Mouse (Mus musculus): ENCODE results near the gene Casp2.

The Casp2 gene

DNA sequence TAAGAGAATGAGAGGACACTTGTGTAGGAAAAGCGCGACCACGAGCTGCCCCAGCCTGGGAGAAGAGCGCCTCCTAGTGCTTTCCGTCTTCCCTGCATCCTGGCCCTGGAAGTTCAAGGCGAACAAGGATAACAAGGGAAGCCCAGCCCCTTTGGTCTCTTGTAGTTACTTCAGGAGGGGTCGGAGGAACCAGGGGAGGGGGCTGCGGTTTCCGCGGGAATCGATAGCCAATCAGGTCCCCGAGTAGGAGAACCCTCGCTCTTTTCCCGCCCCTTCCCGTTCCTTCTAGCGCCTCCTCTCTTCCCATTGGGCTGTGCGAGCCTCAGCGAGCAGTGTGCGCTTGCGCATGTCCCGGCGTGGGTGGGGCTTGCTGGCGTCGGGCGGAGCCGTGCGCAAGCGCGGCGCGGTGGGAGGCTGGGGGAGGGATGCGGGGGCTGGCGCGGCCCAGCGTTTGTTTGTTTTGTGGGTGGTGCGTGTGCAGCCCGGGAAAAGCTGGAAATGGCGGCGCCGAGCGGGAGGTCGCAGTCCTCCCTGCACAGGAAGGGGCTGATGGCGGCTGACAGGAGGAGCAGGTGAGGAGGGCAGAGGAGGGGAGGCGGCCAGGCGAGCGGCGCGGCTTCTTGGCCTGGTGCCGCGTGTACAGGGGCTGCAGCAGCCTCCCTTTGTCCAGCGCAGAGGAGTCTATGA, at the start of gene Casp2:
Gene Casp2 (plus strand): TSS at position 360 of the 687 bp plus-strand sequence.
- DNase-seq (ENCODE audit: low read depth, low spot score), result peak; percentile 97

DNA sequence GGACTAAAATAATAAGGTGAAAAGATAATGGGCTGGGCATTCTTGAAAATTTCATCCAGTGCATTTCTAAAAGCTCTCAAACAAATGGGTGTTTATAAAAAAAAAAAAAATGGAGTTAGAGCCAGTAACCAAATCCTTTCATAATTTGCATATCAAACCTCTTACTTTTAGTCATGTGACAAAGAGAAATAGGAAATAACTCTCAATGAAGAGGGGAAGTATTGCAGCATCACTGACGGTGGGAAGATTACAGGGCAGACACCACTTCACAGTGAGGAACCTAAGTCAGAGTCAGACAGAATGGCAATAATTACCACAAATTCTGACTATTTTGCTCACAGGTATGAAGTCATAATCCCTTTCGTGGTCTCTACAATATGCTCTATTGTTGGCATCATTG, 49.8 kb upstream of the Casp2 start, which contains the start of gene Tas2r144:
Gene Tas2r144 (plus strand): TSS at position 301 of the 400 bp plus-strand sequence.
- DNase-seq (ENCODE audit: low read depth, low spot score), result no peak

DNA sequence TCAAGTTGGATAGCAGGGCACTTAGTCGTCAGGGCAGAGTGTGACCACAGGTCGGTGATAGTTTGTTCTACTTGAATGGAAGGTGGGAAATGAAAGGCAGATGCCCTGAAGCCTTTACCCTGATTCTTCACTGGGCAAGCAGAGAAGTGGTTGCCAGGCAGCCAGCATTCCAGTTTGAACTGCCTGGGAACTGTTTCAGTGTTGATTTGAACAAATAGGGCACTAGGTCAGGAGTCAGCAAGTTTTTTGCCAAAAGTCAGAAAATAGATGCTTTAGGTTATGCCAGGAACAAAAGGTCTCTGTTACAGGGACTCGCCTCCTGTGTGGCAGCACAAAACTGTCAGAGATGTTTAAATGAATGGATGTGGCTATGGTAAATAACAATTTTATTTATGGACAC, 42.5 kb upstream of the Casp2 start:
- no peak for DNase-seq (ENCODE audit: low read depth, low spot score)

DNA sequence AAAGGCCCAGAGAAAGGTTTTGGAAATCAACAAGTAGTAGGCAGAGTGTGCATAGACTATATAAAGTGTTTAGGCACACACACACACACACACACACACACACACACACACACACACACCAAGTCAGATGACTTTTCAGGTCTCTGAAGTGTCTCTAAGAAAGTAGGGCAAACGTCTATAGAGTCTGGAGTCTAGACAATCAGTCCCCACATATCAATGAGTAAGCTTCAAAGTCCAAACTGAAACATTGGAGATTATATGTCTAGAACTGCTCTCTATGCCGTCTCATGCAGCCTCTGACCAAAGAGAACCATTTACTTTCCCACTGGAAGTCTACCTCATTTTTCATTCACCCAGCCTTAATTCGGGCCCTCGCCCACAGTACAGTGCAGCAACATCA, 39.7 kb upstream of the Casp2 start:
- no peak for DNase-seq (ENCODE audit: low read depth, low spot score)

DNA sequence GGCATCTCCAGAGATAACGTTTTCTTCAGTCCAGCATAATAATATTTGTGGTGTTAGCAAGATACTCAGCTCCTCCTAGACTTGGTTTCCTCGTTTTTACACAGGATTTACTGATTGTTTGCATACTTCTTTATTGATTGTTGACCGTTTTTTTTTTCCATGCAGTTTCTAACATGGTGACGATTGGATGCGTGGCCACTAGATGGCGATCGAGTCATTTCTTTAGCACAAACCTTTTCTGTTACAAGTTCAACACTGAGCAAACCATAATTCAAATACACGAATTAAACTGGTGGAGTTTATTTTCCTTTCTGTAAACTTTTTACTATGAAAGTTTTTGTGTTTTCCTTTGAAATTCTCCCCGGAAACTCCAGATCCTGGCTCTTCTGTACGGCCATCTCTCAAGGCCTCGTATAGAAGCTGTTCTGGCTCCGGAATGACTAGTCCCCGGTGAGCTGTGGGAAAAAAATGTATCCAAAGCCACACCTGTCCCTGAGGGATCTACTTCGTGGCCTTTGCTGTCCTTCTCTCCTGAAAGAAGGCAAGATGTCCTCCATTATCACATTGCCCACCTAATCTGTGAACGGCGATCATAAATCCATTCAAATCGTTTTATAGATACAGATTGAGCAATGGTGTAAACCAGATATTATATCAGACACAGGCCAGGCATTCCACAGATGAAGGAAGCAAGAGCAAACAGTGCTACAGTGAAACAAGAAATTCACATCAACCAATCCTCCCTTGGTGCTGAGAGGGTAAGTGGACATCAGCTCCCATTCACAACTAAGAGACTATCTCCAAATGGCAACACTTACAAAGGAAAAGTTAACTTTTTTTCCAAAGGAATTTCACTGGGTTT, 37.3 kb upstream of the Casp2 start:
- DNase-seq (ENCODE audit: low read depth, low spot score), result peak; percentile 75

DNA sequence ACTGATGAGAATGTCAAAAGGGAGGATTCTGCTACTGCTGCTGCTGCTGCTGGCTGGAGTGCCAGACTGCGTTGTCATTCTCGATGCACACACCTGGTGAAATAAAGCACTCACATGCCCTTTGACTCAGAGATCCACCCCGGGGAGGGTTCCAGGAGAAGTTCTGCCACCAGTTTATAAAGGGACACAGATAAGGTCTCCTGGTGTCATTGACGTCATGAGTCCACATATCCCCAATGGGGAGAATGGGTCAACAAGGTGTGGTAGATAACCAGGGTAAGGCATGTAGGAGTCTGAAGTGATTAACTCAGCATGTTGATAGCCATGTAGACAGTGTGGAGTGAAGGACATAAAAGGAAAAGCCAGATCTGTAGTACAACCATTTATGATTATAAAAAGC, 35.2 kb upstream of the Casp2 start:
- DNase-seq (ENCODE audit: low read depth, low spot score), result no peak

DNA sequence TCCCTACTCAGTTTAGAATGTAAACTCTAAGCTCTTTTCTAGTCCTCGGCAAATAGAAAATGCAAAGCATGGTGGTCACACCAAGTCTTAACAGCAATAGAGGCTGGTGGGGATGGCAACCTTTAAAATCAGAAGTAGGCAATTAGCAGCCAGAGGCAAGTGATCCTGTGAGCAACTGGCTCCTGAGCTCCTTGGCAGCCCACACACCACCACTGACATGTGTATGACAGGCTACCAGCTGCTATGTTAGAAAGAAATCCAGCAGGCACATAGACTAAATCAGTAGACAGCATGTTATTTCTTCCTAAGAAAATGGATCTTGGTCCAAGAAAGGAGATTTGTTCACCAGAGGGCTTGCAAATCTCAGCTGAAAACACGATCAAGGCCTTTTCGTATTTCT, 33.6 kb upstream of the Casp2 start:
- DNase-seq (ENCODE audit: low read depth, low spot score), result no peak

DNA sequence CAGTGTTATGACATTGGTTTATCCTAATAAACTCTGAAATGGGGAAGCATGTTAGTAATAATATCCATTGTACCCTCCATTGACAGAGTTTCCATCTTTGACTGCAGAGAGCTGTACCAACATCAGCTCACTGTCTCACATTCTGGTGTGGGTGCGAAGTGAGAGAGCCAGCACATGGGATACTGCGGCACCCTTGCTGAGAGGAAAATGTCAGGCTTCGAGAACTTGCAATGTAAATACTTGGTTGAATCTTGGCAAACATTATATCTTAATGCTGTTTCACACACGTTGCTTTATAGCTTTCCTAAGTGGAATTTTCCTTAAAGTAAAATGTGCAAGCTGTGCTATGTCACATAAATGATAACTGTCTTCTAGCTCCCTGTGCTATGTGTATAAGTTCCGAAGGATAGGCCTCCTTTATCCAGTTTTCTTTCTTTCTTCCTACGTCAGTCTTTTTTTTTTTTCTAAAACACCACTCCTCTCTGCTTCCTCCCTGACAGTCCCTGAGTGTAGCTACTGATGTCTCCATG, 27.4 kb upstream of the Casp2 start:
- no peak for DNase-seq (ENCODE audit: low read depth, low spot score)

DNA sequence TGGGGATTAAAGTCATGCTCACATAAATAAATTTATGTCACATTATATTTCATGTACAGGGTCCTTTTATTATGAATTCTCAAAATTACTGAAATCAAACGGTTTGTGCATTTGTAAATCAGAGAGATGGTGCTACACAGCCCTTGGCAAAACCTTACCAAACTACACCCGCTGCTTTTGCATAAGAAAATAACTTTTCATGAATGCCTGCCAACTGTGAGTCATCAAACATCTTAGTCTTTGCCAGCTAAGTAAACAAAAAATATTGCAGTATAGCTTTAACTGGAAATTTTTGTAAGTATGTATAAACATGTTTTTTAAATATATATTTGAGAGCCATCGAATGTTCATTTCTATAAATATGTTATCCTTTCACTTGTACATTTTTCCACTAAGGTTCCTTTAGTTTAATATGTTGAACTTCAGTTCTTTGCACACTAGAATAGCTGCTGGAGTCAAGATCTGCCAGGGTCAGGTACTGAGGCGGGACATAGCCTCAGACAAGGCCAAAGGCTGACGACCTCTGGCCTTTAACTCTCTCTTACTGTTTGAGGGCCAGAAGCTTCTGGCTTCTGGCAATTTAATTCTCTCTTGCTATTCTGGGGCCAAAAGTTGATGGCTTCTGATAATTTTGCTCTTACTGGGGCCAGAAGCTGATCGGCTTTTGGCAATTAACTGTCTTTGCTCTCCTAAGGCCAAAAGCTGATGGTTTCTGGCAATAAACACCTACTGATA, 23.3 kb upstream of the Casp2 start:
- no peak for DNase-seq (ENCODE audit: low read depth, low spot score)

DNA sequence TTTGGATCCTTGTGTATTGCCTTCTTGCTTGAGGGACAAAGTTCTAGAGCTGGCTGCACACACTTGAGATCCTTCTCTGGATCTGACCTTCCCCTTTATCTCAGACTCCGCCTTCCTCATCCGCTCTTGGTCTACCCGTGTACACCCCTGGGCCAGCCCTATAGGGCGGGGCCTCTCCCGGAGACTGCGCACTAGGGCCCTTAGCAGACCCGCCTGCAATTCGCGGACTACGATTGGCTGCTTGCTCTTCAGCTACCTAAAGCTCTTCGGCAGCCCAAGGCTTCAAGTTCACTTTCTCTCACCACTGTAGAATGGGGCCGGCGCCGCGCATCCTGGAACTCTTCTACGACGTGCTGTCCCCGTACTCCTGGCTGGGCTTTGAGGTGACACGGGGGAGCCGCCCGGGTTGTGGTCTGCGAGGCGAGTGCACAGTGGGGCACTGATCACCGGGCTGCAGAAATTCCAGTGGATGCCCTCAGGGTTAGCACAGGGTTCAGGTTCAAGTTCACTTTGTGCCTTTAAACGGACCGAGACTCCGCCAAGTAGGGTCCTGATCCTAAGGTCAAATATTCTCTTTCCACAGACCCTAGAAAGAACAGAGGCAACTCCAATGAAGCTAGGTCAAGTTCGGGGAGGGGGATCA, 19.0 kb upstream of the Casp2 start, which contains the start of gene Gstk1:
Gene Gstk1 (plus strand): TSS at position 225 of the 643 bp plus-strand sequence.
- DNase-seq (ENCODE audit: low read depth, low spot score), result peak; percentile 91

DNA sequence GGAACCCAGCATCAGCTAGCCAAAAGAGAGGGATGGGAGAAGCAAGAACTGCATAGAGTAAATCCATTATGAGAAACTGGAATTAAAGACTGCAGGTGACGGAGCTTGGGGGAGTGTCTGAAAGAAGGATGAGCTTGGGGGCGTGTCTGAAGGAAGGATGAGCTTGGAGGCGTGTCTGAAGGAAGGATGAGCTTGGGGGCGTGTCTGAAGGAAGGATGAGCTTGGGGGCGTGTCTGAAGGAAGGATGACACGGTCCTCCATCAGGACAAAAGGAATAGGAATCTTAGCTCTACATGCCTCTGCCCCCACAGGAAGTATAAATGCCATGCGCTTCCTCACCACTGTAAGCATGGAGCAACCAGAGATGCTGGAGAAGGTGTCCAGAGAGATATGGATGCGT, 17.6 kb upstream of the Casp2 start:
- DNase-seq (ENCODE audit: low read depth, low spot score), result no peak

DNA sequence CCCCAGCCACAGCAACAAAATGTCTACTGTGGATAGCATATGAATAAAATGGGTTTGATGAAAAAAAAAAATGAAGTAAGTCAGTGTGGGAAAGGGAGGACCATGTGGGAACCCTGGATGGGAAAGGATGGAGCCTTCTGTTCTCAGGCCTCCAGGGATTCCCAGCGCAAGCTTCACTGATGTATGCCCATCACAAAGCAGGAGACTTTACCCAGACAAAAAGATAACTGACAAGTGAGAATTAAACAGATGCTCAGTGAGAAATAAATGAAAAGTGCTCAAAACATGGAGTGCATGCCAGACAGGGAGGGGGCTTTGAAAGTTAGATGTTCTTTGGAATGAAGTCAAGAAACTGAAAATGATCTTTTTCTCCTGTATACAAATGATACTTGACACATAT, 16.8 kb upstream of the Casp2 start:
- DNase-seq (ENCODE audit: low read depth, low spot score), result no peak

DNA sequence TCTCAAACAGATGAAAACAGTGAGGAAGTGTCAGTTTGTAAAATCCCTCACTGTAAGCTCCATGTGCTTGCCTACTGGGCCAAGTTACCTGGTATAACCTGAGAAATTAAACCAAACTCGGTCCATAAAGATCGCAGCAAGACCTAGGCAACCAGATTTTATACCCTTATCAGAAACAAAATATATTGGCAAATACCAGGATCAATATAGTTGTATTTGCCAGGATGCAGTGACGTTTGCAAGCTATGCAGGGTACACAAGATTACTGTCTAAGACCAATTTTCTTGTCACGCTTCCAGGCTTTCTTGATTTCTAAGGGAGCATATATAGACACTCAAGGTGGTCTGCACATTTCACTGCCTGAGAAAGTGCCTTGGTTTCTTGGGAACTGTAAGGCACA, 13.0 kb upstream of the Casp2 start:
- DNase-seq (ENCODE audit: low read depth, low spot score), result no peak

DNA sequence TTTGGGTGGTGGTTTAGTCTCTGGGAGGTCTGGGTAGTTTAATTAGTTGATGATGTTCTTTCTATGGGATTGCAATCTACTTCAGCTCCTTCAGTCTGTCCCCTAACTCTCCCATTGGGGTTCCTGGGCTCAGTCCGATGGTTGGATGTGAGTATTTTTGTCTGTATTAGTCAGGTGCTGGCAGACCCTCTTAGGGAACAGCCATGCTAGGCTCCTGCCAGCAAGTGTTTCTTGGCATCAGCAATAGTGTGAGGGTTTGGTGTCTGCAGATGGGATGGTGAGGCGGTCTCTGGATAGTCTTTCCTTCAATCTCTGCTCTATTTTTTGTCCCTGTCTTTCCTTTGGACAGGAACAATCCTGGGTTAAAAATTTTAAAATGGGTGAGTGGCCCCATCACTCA, 11.7 kb upstream of the Casp2 start:
- no peak for DNase-seq (ENCODE audit: low read depth, low spot score)

DNA sequence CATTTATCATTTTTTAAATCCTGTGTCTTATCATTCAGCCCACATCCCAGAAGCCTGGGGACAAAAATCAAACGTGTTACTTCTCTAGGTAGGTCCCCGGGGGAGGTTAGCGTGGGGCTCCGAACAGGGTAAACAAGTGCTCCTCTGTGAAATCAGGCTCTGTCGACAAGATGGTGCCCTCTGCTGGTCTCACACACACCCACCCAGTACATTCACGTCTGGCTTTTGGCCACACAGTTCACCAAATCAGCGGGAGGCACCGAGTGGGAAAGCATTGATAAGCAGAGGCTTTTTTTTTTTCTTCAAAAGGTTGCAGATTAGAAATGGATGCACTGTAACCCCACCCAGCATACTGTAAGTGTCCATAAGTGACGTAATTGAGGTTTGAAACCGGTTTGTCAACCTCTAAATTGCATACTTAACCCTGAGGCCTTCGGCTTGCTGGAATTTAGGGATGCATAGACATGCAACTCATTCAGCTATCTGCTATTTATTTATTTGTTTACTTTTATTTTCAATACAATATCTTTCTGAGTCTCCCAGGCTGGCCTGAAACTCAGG, 7.4 kb upstream of the Casp2 start:
- DNase-seq (ENCODE audit: low read depth, low spot score), result peak; percentile 66

DNA sequence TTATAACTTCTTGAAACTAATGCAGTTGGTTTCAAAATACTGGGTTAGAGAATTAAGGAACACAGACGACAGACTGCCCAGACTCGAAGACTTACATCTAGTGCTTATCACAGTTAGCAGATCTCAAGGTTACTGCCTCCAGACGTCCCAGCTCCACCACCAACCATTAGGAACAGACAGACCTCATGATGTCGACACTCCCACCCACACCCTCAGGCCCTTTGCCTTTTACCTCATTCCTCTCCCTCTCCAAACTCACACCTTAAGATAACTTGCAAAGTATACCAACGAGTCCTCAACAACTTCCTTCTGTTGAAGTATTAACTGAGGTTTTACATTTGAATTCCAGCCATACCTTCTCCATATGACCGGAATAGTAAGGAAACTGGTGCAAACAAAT, 4.4 kb upstream of the Casp2 start:
- DNase-seq (ENCODE audit: low read depth, low spot score), result no peak

DNA sequence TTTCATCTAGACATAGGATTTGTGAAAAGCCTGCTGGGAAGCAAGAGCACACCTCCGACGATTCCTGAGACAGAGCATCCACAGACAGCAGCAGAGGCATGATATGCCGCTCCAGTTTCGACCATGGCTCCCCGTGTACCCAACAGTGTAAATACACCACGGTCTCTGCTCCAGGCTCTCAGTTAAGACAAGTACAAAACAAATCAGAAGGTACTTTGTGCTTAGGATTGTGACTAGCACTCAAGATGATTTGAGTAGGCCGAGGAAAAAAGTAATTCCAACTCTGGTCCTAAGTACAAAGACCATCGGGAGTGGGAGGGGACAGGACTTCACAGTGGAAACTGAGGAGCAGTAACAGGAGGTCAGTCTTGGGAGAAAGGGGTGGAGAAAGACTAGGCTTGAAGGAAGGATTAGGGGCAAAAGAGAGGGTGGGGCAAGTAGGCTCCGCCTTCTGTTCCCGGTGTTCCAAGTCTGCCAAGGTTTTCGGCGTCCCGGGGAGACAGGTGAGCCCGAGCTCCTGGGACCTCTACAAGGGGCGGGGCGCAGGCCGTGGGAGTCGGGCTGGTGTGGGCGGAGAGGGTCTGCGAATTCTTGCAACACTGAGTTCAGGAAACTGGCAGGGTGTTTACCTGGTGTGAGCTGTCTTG, 3.1 kb upstream of the Casp2 start, which contains the start of gene Tmem139:
Gene Tmem139 (plus strand): TSS at position 447 of the 647 bp plus-strand sequence.
- no peak for DNase-seq (ENCODE audit: low read depth, low spot score)

DNA sequence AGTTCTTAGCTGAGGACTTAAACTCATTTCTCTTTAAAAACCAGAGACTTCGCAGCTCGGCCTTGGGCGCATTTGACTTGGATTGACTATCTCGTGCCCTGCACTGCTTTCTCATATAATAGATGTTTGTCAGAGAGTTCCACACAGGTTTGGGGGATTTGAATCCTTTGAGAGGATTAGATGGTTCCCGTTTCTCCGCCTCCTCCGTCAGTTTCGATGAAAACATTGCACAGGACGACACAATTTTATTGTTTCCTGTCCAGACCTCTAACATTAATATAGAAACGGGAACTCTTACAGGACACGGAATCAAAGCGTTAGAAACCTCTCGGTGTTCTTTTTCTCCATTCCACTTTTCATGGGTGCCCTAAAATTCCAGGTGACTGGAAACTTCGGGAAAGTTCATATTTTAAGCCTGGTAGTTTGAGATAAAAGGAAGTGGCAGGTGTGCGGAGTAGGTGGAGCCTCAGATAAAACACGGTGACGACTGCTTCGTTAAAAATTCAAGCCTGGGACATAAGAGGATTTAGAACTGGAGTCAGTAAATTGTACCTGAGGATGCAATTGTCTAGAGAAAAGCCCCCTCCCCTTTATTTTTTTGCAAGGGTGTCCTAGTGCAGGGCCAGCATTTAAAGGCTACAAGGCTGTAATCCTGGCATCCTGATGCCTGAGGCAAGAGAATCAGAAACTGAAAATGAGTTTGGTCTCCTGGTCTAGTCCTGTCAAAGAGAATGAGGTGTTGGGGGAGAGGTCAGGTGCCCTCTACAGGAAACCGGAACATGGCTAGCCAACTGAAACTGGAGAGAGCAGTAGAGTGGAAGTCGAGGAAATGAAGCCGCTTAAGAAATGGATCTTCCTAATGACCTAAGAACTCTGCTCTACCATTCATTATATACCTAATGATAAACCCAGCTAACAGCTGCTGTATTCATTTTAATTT, 876 bp downstream of the Casp2 start:
- peak; percentile 57 for DNase-seq (ENCODE audit: low read depth, low spot score)

DNA sequence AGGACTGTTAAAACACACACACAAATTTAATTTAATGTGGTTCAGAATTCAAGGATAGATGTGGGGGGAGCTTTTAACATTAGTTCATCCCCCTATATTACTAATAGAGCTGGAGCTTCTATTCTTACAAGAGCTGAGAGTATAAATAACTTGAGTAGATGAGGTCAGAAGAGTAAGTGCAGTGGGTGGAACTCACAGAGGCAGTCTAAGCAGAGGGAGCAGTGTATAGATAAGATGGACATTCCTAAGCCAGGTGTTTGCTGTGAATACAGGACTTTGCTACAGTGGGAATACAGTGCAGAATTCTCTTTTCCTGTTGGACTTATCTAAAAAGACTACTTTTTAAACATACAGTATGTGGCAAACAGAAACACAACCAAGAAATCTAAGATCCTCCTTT, 6.0 kb downstream of the Casp2 start:
- no peak for DNase-seq (ENCODE audit: low read depth, low spot score)

Measured in CD4-positive helper T cell, adult 2 months (primary cell).